Mouse (Mus musculus): ENCODE measurements around the gene Abca1.

- TF ChIP-seq CTCF (conservative IDR thresholded peaks at IDR 0.05; ENCODE audit: insufficient read depth, insufficient read length, low read depth, low read length) (no peak), POLR2A (IDR thresholded peaks at IDR 0.05; ENCODE audit: low read depth, low read length) (no peak)
These were observed 6.0 kb downstream of the Abca1 start for GRCm38 (mm10) chr4:53153711-53154110.
